Mouse (Mus musculus) C2C12 (cell line): ENCODE measurements around the gene Tsr2.
A peak's percentile ranks its signal among the peaks of the same experiment; 100 is the strongest.

Source experiments
- CTCF ChIP-seq: IDR thresholded peaks from one replicate; pipeline ENCODE4 v1.5.1; 2011; ENCODE audit not compliant: control insufficient read depth, insufficient read depth, insufficient read length
- FOSL1 ChIP-seq: IDR thresholded peaks from one replicate; pipeline ENCODE4 v1.8.0; 2011; ENCODE audit warnings: mild to moderate bottlenecking, low read length; ENCODE audit not compliant: poor library complexity, insufficient read depth, severe bottlenecking
- MAX ChIP-seq: IDR thresholded peaks from one replicate; pipeline ENCODE4 v1.6.1; 2011; ENCODE audit warnings: mild to moderate bottlenecking, control low read depth

DNA sequence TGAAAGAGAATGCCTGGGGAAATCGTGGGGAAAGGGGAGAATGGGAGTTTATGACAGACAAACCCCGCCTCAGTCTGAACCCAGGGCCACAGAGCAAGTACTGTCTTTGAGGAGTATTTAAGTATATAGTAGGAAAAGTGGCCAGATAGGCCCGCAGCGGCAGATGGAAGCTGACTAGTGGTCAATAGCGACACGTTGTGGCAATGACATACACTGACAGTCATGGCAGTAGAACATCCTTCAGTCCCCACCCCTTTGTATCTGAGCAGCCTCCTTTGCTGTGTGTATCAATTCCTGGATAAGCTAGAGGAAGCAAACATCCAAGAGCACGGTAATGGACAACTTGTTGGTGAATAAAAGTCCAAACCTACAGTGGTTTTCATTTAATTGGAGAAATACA, 20.5 kb upstream of the Tsr2 start:
- TF ChIP-seq CTCF = peak; percentile 54
- no peak for TF ChIP-seq MAX
- no peak for TF ChIP-seq FOSL1
